Mouse (Mus musculus) liver, embryonic 11.5 days (tissue): ENCODE measurements around the gene Gm28048. TPM values are rescaled to one million over a fixed set of nuclear protein-coding genes. Genes with fewer than 3 reads are reported as not detected.

Source experiments
- ATAC-seq: fragments of 200-750 bp; cut with Nextera tagmentation; replicated peaks from 2 replicates; pipeline ENCODE4 v1.8.0; 2017; ENCODE audit warnings: moderate number of reproducible peaks, mild to moderate bottlenecking, moderate TSS enrichment, moderate library complexity; ENCODE audit not compliant: low FRiP score
- DNase-seq: peaks from one replicate; pipeline ENCODE4 v3.0.0-alpha.2; 2017; ENCODE audit warnings: low spot score
- H3K27ac ChIP-seq: fragments of 300-500 bp; sonication (generic); 2 replicates; pipeline ENCODE4 v1.5.1; 2014; ENCODE audit warnings: mild to moderate bottlenecking, low read depth, low read length, control low read depth
- H3K27me3 ChIP-seq: fragments of 300-500 bp; sonication (generic); replicated peaks from 2 replicates; pipeline ENCODE4 v1.6.1; 2014; ENCODE audit warnings: low read length, mixed read lengths; ENCODE audit not compliant: control insufficient read depth, insufficient read depth
- H3K36me3 ChIP-seq: fragments of 300-500 bp; sonication (generic); 2 replicates; pipeline ENCODE4 v1.6.1; 2014; ENCODE audit warnings: mild to moderate bottlenecking, low read length, moderate library complexity, mixed read lengths; ENCODE audit not compliant: control insufficient read depth, insufficient read depth
- H3K4me1 ChIP-seq: fragments of 300-500 bp; sonication (generic); replicated peaks from 2 replicates; pipeline ENCODE4 v1.6.1; 2014; ENCODE audit warnings: low read length, mixed read lengths; ENCODE audit not compliant: control insufficient read depth, insufficient read depth
- H3K4me2 ChIP-seq: fragments of 300-500 bp; sonication (generic); 2 replicates; pipeline ENCODE4 v1.6.1; 2014; ENCODE audit warnings: mild to moderate bottlenecking, control low read depth, moderate library complexity
- H3K4me3 ChIP-seq: fragments of 300-500 bp; sonication (generic); 2 replicates; pipeline ENCODE4 v1.5.1; 2014; ENCODE audit warnings: low read depth, low read length, control low read depth
- H3K9ac ChIP-seq: fragments of 300-500 bp; sonication (generic); 2 replicates; pipeline ENCODE4 v1.6.1; 2014; ENCODE audit warnings: low read depth, low read length, control low read depth
- H3K9me3 ChIP-seq: fragments of 300-500 bp; sonication (generic); 2 replicates; pipeline ENCODE4 v1.6.1; 2016; ENCODE audit warnings: low read length, inconsistent platforms, mixed read lengths; ENCODE audit not compliant: control insufficient read depth
- WGBS: fragments of 180-500 bp; shearing (Covaris S2); extraction: QIAGEN DNeasy Blood & Tissue Kit; methylation state at CpG from one replicate; pipeline ENCODE4 v1.1.7; 2014; 5-methylcytosine and 5-hydroxymethylcytosine counted together
- polyA plus RNA-seq: library from polyadenylated mRNA; unstranded; fragments of >200 nt; fragmentation: Nextera tagmentation; extraction: Ambion mirVana; gene quantifications from 2 replicates; pipeline ENCODE4 v1.2.1, GENCODE M21; 2014

Gene Gm28048
- polyA plus RNA-seq, 1 experiment from 2014 or later = 20.0 TPM

DNA sequence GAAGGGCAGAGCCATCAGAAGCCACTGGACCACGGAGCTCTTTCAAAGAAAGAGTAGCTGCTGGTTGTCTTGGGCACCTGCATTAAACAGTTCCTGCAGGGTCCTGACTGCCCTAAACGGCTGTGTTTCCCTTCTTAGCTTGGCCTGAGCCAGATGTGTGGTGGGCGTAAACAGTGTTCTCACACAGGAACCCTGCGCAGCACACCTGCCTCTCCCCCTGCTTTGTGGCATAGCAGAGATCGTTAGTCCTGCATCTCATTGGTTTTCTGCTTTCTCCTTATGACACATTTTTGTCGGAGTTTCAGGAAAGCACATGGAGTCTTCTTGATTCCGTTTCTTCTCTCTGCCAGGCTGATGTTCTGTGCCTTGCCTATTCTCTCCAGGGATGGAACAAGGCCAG lies 166.0 kb downstream of the Gm28048 start:
- 83% methylated on average over 7 of the region's 7 CpGs for WGBS
- Histone ChIP-seq H3K27me3 (no peaks in the 10 kb centered on the region), H3K36me3 (no peaks in the 10 kb centered on the region), H3K27ac (no peak overlapping the region), H3K4me1 (peaks cover 20% of the 10 kb centered on the region), H3K4me3 (no peak overlapping the region), H3K4me2 (no peak overlapping the region), H3K9me3 (no peaks in the 10 kb centered on the region), H3K9ac (no peak overlapping the region)
- ATAC-seq (no peak), DNase-seq (no peak)

DNA sequence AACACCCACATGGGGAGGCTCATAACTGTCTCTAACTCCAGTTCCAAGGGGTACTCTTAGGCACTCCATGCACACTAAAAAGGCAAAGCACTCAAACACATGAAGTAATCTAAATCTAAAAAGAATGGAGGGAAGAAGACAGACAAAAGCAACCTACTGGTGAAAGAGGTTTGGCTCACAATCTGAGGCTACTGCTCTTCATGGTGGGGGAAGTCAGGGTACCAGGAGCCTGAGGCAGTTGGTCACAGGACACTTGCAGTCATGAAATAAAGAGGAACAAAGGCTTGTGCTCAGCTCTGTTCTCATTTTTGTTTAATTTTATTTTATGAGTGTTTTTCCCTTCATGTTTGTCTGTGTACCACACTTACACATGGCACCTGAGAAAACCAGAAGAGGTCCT lies 166.7 kb downstream of the Gm28048 start:
- ATAC-seq = no peak
- H3K4me3 ChIP-seq = no peak overlapping the region
- H3K27me3 ChIP-seq = no peaks in the 10 kb centered on the region
- no peaks in the 10 kb centered on the region for H3K36me3 ChIP-seq
- H3K4me1 ChIP-seq = peaks cover 24% of the 10 kb centered on the region
- H3K4me2 ChIP-seq = no peak overlapping the region
- no peaks in the 10 kb centered on the region for H3K9me3 ChIP-seq
- H3K9ac ChIP-seq = no peak overlapping the region
- H3K27ac ChIP-seq = no peak overlapping the region
- DNase-seq = no peak

DNA sequence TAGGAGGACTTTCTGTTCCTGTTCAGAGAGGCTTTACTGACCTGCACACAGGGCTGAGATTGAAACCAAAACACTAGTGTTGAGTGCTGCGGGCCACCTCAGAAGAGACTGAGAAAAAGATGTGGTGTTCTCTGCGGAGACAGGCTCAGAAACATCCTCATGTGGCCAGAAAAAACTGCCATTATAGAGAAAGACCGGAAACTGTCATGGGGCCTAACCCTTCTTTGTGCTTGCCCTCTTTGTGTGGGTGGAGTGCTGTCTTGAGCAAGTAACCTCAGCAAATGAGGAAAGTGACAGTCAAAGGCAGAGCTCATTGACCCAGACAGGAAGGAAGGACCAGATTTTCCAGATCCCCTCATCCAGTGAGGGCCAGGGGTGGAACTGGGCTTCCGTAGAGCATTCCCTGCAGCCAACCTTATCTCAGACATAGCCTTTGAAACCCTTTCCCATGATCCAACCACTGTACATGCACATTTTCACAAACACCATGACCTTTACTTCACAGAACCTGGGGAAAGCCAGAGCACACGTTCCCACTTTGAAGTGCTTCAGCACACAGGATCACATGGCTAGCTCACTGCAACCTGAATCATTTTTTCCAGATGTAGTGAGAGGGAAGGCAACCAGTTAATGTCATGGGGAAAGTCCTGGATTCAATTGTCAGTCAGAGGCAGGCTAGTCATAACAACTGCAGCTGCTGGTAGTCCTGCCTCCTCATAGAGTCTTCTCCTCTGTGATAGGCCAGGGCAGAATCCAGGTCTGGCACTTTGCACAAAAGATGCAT lies 167.8 kb downstream of the Gm28048 start:
- Histone ChIP-seq H3K4me1 (peaks cover 34% of the 10 kb centered on the region), H3K4me3 (no peak overlapping the region), H3K9me3 (no peaks in the 10 kb centered on the region), H3K27me3 (no peaks in the 10 kb centered on the region), H3K9ac (no peak overlapping the region), H3K4me2 (0 out of 2 replicates have a peak overlapping the region, but pooled peaks have one; percentile 4), H3K27ac (no peak overlapping the region; the same call in 1 of the 2 replicates), H3K36me3 (no peaks in the 10 kb centered on the region)
- 54% methylated on average over 5 of the region's 5 CpGs for WGBS
- DNase-seq (no peak), ATAC-seq (no peak)

DNA sequence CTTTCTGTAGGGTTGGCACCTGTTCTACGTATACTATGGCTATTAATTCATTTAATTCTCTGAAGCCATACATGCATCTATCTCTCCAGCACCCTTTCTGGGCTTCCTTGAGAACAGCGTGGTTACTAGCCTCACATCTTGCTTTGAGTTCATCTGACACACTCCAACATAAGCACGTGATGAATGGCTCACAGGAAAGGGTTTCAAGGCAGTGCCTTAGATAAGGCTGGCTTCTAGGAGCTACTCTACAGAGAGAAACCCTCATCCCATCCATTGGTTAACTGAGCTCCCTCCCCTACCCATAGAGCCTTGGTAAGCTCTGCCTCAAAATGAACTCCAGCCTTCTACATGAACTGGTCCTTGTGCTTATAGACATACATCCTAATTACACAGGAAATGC lies 168.5 kb downstream of the Gm28048 start:
- peak; percentile 83 for ATAC-seq
- Histone ChIP-seq H3K36me3 (no peaks in the 10 kb centered on the region), H3K27ac (peak overlapping the region; percentile 32; the same call in 1 of the 2 replicates), H3K4me2 (no peak overlapping the region), H3K4me1 (peaks cover 40% of the 10 kb centered on the region), H3K9ac (no peak overlapping the region), H3K27me3 (no peaks in the 10 kb centered on the region), H3K9me3 (no peaks in the 10 kb centered on the region), H3K4me3 (no peak overlapping the region)
- WGBS = 37% methylated on average over 3 of the region's 3 CpGs
- DNase-seq = no peak

DNA sequence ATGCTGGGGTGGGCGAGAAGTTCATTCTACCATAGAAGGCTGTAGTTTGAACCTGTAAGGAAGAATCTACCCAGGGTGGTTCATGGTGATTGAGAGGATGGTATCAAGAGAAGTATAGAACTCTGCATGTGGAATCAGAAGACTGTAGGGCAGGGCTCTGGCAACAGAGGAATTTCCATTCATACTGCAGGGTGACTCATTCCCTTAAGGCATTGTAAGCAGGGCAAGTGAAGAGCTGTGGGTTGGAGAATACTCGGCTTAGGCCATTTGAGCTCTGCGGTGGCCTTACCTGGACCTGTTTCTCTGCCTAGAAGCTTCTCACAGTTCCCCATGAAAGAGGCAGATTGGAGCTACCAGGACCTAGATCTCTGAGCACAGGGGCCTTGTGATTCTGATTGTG lies 170.5 kb downstream of the Gm28048 start:
- Histone ChIP-seq H3K4me2 (no peak overlapping the region), H3K9ac (no peak overlapping the region), H3K9me3 (no peaks in the 10 kb centered on the region), H3K27ac (no peak overlapping the region), H3K27me3 (no peaks in the 10 kb centered on the region), H3K4me3 (no peak overlapping the region), H3K4me1 (peaks cover 42% of the 10 kb centered on the region), H3K36me3 (no peaks in the 10 kb centered on the region)
- WGBS = 91% methylated on average over 3 of the region's 3 CpGs
- DNase-seq (no peak), ATAC-seq (no peak)

DNA sequence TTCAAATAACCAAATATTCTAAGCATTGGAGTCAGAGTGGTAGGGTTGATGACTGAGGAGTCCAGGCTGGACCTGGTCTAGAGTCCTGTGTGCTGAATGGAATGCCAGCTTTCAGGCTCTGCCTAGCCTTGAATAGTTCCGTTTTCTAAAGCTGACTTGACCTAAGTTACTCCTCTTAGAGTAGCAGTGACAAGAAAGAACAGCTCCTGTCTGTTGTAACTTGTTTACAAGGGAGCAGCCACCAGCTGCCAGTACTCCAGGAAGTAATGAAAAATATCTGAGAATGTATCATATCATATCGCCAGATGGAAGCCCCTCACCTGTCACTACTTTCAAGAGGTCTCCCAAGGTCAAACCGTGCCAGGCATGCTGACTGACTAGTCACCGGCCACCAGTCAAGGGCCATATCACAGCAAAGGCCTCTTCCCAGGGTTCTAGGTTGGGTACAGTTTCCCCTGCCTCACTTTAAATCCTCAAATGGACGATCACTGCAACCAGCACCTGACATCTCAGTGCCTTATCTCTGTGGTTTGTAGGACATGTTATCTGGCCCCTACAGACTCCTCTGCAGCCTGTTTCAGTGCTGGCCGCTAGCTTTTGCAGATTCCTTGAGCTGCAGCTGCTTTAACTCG lies 172.3 kb downstream of the Gm28048 start:
- no peak overlapping the region; the same call in 1 of the 2 replicates for H3K27ac ChIP-seq
- ATAC-seq (peak; percentile 74), DNase-seq (no peak)
- H3K4me2 ChIP-seq = peak overlapping the region; percentile 34
- H3K4me1 ChIP-seq = peaks cover 40% of the 10 kb centered on the region
- H3K9me3 ChIP-seq = no peaks in the 10 kb centered on the region
- no peak overlapping the region for H3K9ac ChIP-seq
- WGBS = 34% methylated on average over 7 of the region's 7 CpGs
- H3K36me3 ChIP-seq = no peaks in the 10 kb centered on the region
- no peaks in the 10 kb centered on the region for H3K27me3 ChIP-seq
- H3K4me3 ChIP-seq = no peak overlapping the region

DNA sequence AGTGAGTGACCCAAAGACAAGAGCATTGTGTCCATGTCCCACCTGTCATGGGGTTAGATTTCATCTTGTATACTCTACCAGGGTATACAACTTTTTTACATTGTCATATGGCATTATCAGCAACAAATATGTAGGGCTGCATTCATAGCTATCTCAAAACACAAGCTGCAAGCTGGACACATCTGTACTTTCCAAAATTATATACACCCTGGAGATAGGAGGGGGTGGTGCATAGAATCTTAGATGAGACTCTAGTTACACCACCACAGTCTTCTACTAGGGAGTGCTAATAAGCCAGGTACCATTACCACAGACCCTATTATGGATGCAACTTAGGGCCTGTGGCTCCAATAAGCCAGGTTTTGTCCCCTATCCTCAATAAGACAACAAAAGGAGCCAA lies 173.8 kb downstream of the Gm28048 start:
- DNase-seq (no peak), ATAC-seq (peak; percentile 65)
- Histone ChIP-seq H3K27me3 (no peaks in the 10 kb centered on the region), H3K4me2 (no peak overlapping the region), H3K4me1 (peaks cover 26% of the 10 kb centered on the region), H3K9me3 (no peaks in the 10 kb centered on the region), H3K36me3 (no peaks in the 10 kb centered on the region), H3K4me3 (no peak overlapping the region), H3K27ac (no peak overlapping the region), H3K9ac (no peak overlapping the region)

DNA sequence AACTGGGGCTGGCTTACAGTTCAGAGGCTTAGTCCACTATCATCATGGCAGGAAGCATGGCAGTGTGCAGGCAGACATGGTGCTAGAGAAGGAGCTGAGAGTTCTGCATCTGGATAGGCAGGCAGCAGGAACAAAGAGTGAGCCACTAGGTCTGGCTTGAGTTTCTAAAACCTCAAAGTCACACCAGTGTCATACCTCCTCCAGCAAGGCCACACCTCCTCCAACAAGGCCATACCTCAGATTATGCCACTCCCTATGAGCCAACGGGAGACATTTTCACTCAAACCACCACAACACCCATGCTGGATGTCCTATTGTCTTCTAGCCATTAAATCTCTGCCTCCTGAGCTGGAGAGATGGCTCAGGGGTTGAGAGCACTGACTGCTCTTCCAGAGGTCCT lies 176.7 kb downstream of the Gm28048 start:
- Histone ChIP-seq H3K27me3 (no peaks in the 10 kb centered on the region), H3K36me3 (no peaks in the 10 kb centered on the region), H3K4me1 (peaks cover 23% of the 10 kb centered on the region), H3K9me3 (no peaks in the 10 kb centered on the region), H3K4me2 (no peak overlapping the region), H3K4me3 (no peak overlapping the region), H3K9ac (no peak overlapping the region), H3K27ac (no peak overlapping the region)
- no peak for ATAC-seq
- WGBS = 70% methylated on average over 1 of the region's 1 CpGs
- no peak for DNase-seq

DNA sequence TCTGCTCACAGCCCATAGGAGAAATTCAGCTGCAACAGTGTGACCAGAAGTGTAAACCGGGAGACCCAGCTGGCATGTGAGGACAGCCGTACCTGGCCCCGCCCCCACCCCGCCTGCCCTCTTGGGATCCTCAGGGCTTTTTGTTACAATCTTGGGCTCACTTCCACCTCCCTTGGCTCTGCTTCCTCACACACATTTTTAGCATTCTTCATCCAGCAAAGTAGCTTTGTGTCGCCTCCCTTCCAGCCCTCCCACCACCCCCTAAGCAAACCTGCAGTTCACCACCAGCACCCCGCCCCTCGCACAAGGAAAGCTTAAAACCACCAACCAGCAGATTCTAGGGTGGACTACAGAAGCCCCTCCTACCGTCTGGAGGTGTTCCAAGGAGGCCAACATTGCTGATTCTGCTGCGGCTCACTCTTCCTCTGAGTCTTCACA lies 181.9 kb downstream of the Gm28048 start:
- no peaks in the 10 kb centered on the region for H3K36me3 ChIP-seq
- no peaks in the 10 kb centered on the region for H3K27me3 ChIP-seq
- ATAC-seq = no peak; the same call in 1 of the 2 replicates
- H3K4me3 ChIP-seq = no peak overlapping the region
- H3K9ac ChIP-seq = no peak overlapping the region
- no peak for DNase-seq
- H3K4me2 ChIP-seq = no peak overlapping the region
- WGBS = 26% methylated on average over 9 of the region's 9 CpGs
- peaks cover 8% of the 10 kb centered on the region; the same call in 1 of the 2 replicates for H3K4me1 ChIP-seq
- H3K9me3 ChIP-seq = no peaks in the 10 kb centered on the region
- H3K27ac ChIP-seq = no peak overlapping the region
